Mouse (Mus musculus) bone marrow, adult 2 months (tissue): ENCODE measurements around the gene Pax2.
"Not testable (repeated sequence)": the region's sequence is repeated elsewhere in the genome, so short reads cannot be mapped to it uniquely, and the experiment has no call there.

Experiments used
- CTCF ChIP-seq: fragments of 200-500 bp; IDR thresholded peaks from 2 replicates; pipeline ENCODE4 v1.5.1; 2011; ENCODE audit warnings: low read length, control low read depth; ENCODE audit not compliant: control insufficient read depth, insufficient read depth
- POLR2A ChIP-seq: fragments of 200-500 bp; IDR thresholded peaks from 2 replicates; pipeline ENCODE4 v1.6.1; 2011; ENCODE audit warnings: low read depth, mild to moderate bottlenecking, control low read depth, low read length, borderline replicate concordance; ENCODE audit not compliant: control insufficient read depth

- not testable (repeated sequence) for TF ChIP-seq POLR2A, CTCF
Measured at GRCm38 (mm10) chr19:44842661-44843060, 86.8 kb downstream of the Pax2 start.
